Mouse (Mus musculus) limb, embryonic 15.5 days (tissue): Measurements from ENCODE around the gene Stat3. TPM values are rescaled to one million over a fixed set of nuclear protein-coding genes. Genes with fewer than 3 reads are reported as not detected.
A peak's percentile ranks its signal among the peaks of the same experiment; 100 is the strongest.

Source experiments
- ATAC-seq: fragments of 200-750 bp; cut with Nextera tagmentation; 2 replicates; pipeline ENCODE4 v1.8.0; 2017; ENCODE audit warnings: low read depth, moderate TSS enrichment; ENCODE audit not compliant: insufficient number of reproducible peaks, low FRiP score, low TSS enrichment
- H3K27ac ChIP-seq: fragments of 300-500 bp; sonication (generic); 2 replicates; pipeline ENCODE4 v1.5.1; 2015; ENCODE audit warnings: moderate library complexity, mild to moderate bottlenecking, inconsistent platforms
- H3K27me3 ChIP-seq: fragments of 300-500 bp; sonication (generic); 2 replicates; pipeline ENCODE4 v1.6.1; 2015; ENCODE audit warnings: inconsistent platforms
- H3K36me3 ChIP-seq: fragments of 300-500 bp; sonication (generic); 2 replicates; pipeline ENCODE4 v1.6.1; 2015; ENCODE audit warnings: inconsistent platforms
- H3K4me1 ChIP-seq: fragments of 300-500 bp; sonication (generic); 2 replicates; pipeline ENCODE4 v1.6.1; 2015; ENCODE audit warnings: inconsistent platforms
- H3K4me2 ChIP-seq: fragments of 300-500 bp; sonication (generic); 2 replicates; pipeline ENCODE4 v1.6.1; 2015; ENCODE audit warnings: mild to moderate bottlenecking, inconsistent platforms
- H3K4me3 ChIP-seq: fragments of 300-500 bp; sonication (generic); 2 replicates; pipeline ENCODE4 v1.5.1; 2015; ENCODE audit warnings: mild to moderate bottlenecking, inconsistent platforms
- H3K9ac ChIP-seq: fragments of 300-500 bp; sonication (generic); 2 replicates; pipeline ENCODE4 v1.6.1; 2015; ENCODE audit warnings: inconsistent platforms
- H3K9me3 ChIP-seq: fragments of 300-500 bp; sonication (generic); 2 replicates; pipeline ENCODE4 v1.6.1; 2016; ENCODE audit warnings: inconsistent platforms
- WGBS: fragments of 180-500 bp; shearing (Covaris S2); methylation state at CpG from one replicate; pipeline ENCODE4 v1.1.7; 2015; 5-methylcytosine and 5-hydroxymethylcytosine counted together
- polyA plus RNA-seq: library from polyadenylated mRNA; unstranded; fragments of >200 nt; fragmentation: Nextera tagmentation; extraction: Ambion mirVana; gene quantifications from 2 replicates; pipeline ENCODE4 v1.2.1, GENCODE M21; 2015

Stat3 gene
- polyA plus RNA-seq, 1 experiment from 2014 or later: 72.9 TPM

GRCm38 (mm10) chr11:100916432-100916971 is 22.8 kb downstream of the Stat3 start:
- no peaks in the 10 kb centered on the region for H3K9me3 ChIP-seq
- WGBS: 89% methylated on average over 4 of the region's 4 CpGs
- no peak overlapping the region for H3K27ac ChIP-seq
- peaks cover 4% of the 10 kb centered on the region; the same call in 1 of the 2 replicates for H3K4me1 ChIP-seq
- no peak overlapping the region for H3K4me3 ChIP-seq
- no peaks in the 10 kb centered on the region for H3K27me3 ChIP-seq
- H3K9ac ChIP-seq: no peak overlapping the region
- ATAC-seq: no peak
- peaks cover 18% of the 10 kb centered on the region; the same call in 1 of the 2 replicates for H3K36me3 ChIP-seq
- no peak overlapping the region for H3K4me2 ChIP-seq

- H3K27ac ChIP-seq: no peak overlapping the region
- no peaks in the 10 kb centered on the region for H3K9me3 ChIP-seq
- ATAC-seq: no peak
- H3K27me3 ChIP-seq: no peaks in the 10 kb centered on the region
- WGBS: 93% methylated on average over 3 of the region's 3 CpGs
- H3K4me2 ChIP-seq: no peak overlapping the region
- H3K4me3 ChIP-seq: no peak overlapping the region
- H3K9ac ChIP-seq: no peak overlapping the region
- H3K4me1 ChIP-seq: peaks cover 4% of the 10 kb centered on the region; the same call in 1 of the 2 replicates
- peaks cover 28% of the 10 kb centered on the region; the same call in 1 of the 2 replicates for H3K36me3 ChIP-seq
Observed at GRCm38 (mm10) chr11:100915063-100915462, 24.3 kb downstream of the Stat3 start.

- H3K27me3 ChIP-seq: no peaks in the 10 kb centered on the region
- no peak overlapping the region for H3K27ac ChIP-seq
- 80% methylated on average over 5 of the region's 5 CpGs for WGBS
- no peaks in the 10 kb centered on the region for H3K9me3 ChIP-seq
- H3K4me1 ChIP-seq: peaks cover 4% of the 10 kb centered on the region; the same call in 1 of the 2 replicates
- H3K4me3 ChIP-seq: no peak overlapping the region
- no peak overlapping the region for H3K4me2 ChIP-seq
- no peak for ATAC-seq
- H3K36me3 ChIP-seq: peaks cover 31% of the 10 kb centered on the region; the same call in 1 of the 2 replicates
- H3K9ac ChIP-seq: no peak overlapping the region
Observed at GRCm38 (mm10) chr11:100914415-100914814, 24.9 kb downstream of the Stat3 start.

GRCm38 (mm10) chr11:100912401-100913155 is 26.8 kb downstream of the Stat3 start:
- H3K4me2 ChIP-seq: no peak overlapping the region
- WGBS: 84% methylated on average over 17 of the region's 17 CpGs
- H3K9ac ChIP-seq: no peak overlapping the region
- peak; percentile 52; the same call in 1 of the 2 replicates for ATAC-seq
- no peak overlapping the region for H3K4me3 ChIP-seq
- no peaks in the 10 kb centered on the region for H3K9me3 ChIP-seq
- peaks cover 4% of the 10 kb centered on the region; the same call in 1 of the 2 replicates for H3K4me1 ChIP-seq
- no peak overlapping the region for H3K27ac ChIP-seq
- H3K36me3 ChIP-seq: peaks cover 35% of the 10 kb centered on the region
- no peaks in the 10 kb centered on the region for H3K27me3 ChIP-seq

GRCm38 (mm10) chr11:100908567-100908966 is 30.8 kb downstream of the Stat3 start:
- H3K27ac ChIP-seq: no peak overlapping the region
- H3K27me3 ChIP-seq: no peaks in the 10 kb centered on the region
- H3K4me1 ChIP-seq: peaks cover 4% of the 10 kb centered on the region; the same call in 1 of the 2 replicates
- H3K9me3 ChIP-seq: no peaks in the 10 kb centered on the region
- WGBS: 79% methylated on average over 9 of the region's 9 CpGs
- H3K4me3 ChIP-seq: no peak overlapping the region
- peaks cover 56% of the 10 kb centered on the region for H3K36me3 ChIP-seq
- H3K9ac ChIP-seq: no peak overlapping the region
- H3K4me2 ChIP-seq: no peak overlapping the region
- ATAC-seq: no peak

GRCm38 (mm10) chr11:100908112-100908511 is 31.2 kb downstream of the Stat3 start:
- H3K4me1 ChIP-seq: peaks cover 4% of the 10 kb centered on the region; the same call in 1 of the 2 replicates
- H3K27me3 ChIP-seq: no peaks in the 10 kb centered on the region
- H3K4me3 ChIP-seq: no peak overlapping the region
- WGBS: 48% methylated on average over 2 of the region's 2 CpGs
- H3K27ac ChIP-seq: no peak overlapping the region
- no peak overlapping the region for H3K4me2 ChIP-seq
- ATAC-seq: no peak
- no peak overlapping the region for H3K9ac ChIP-seq
- H3K36me3 ChIP-seq: peaks cover 61% of the 10 kb centered on the region
- H3K9me3 ChIP-seq: no peaks in the 10 kb centered on the region

- Histone ChIP-seq H3K9me3 (no peaks in the 10 kb centered on the region), H3K4me1 (no peaks in the 10 kb centered on the region), H3K36me3 (peaks cover 69% of the 10 kb centered on the region), H3K9ac (no peak overlapping the region), H3K27ac (no peak overlapping the region), H3K4me3 (no peak overlapping the region), H3K27me3 (no peaks in the 10 kb centered on the region), H3K4me2 (no peak overlapping the region)
- 83% methylated on average over 4 of the region's 4 CpGs for WGBS
- no peak for ATAC-seq
Observed at GRCm38 (mm10) chr11:100906885-100907284, 32.5 kb downstream of the Stat3 start.

- H3K4me3 ChIP-seq: no peak overlapping the region
- no peak overlapping the region for H3K4me2 ChIP-seq
- no peaks in the 10 kb centered on the region for H3K9me3 ChIP-seq
- no peak overlapping the region for H3K27ac ChIP-seq
- H3K36me3 ChIP-seq: peaks cover 76% of the 10 kb centered on the region
- H3K9ac ChIP-seq: no peak overlapping the region
- 68% methylated on average over 1 of the region's 1 CpGs for WGBS
- H3K4me1 ChIP-seq: no peaks in the 10 kb centered on the region
- ATAC-seq: no peak
- H3K27me3 ChIP-seq: no peaks in the 10 kb centered on the region
Observed at GRCm38 (mm10) chr11:100905929-100906328, 33.4 kb downstream of the Stat3 start.

- no peak overlapping the region for H3K27ac ChIP-seq
- H3K9me3 ChIP-seq: no peaks in the 10 kb centered on the region
- H3K4me3 ChIP-seq: no peak overlapping the region
- peaks cover 77% of the 10 kb centered on the region for H3K36me3 ChIP-seq
- no peaks in the 10 kb centered on the region for H3K27me3 ChIP-seq
- no peak for ATAC-seq
- no peak overlapping the region for H3K4me2 ChIP-seq
- no peak overlapping the region for H3K9ac ChIP-seq
- 80% methylated on average over 15 of the region's 20 CpGs for WGBS
- H3K4me1 ChIP-seq: no peaks in the 10 kb centered on the region
Observed at GRCm38 (mm10) chr11:100904580-100905351, 34.6 kb downstream of the Stat3 start.

GRCm38 (mm10) chr11:100898441-100899199 is 40.7 kb downstream of the Stat3 start:
- H3K4me2 ChIP-seq: no peak overlapping the region
- no peaks in the 10 kb centered on the region for H3K27me3 ChIP-seq
- H3K9me3 ChIP-seq: no peaks in the 10 kb centered on the region
- no peak for ATAC-seq
- H3K27ac ChIP-seq: peak overlapping the region; percentile 43; the same call in 1 of the 2 replicates
- peaks cover 81% of the 10 kb centered on the region for H3K36me3 ChIP-seq
- H3K9ac ChIP-seq: no peak overlapping the region
- no peaks in the 10 kb centered on the region; the same call in 1 of the 2 replicates for H3K4me1 ChIP-seq
- WGBS: 77% methylated on average over 16 of the region's 16 CpGs
- no peak overlapping the region for H3K4me3 ChIP-seq
